Mouse (Mus musculus) limb, embryonic 13.5 days (tissue): Measurements from ENCODE around the gene Dusp16. TPM values are rescaled to one million over a fixed set of nuclear protein-coding genes. Genes with fewer than 3 reads are reported as not detected.

Experiments used
- ATAC-seq: fragments of 200-750 bp; cut with Nextera tagmentation; 2 replicates; pipeline ENCODE4 v1.8.0; 2017; ENCODE audit warnings: low read depth, moderate number of reproducible peaks, moderate TSS enrichment; ENCODE audit not compliant: low FRiP score
- H3K27ac ChIP-seq: fragments of 300-500 bp; sonication (generic); 2 replicates; pipeline ENCODE4 v1.5.1; 2015; ENCODE audit warnings: inconsistent platforms, mild to moderate bottlenecking, moderate library complexity
- H3K27me3 ChIP-seq: fragments of 300-500 bp; sonication (generic); 2 replicates; pipeline ENCODE4 v1.6.1; 2015; ENCODE audit warnings: mild to moderate bottlenecking, inconsistent platforms
- H3K36me3 ChIP-seq: fragments of 300-500 bp; sonication (generic); 2 replicates; pipeline ENCODE4 v1.6.1; 2015; ENCODE audit warnings: inconsistent platforms, mild to moderate bottlenecking, moderate library complexity
- H3K4me1 ChIP-seq: fragments of 300-500 bp; sonication (generic); 2 replicates; pipeline ENCODE4 v1.6.1; 2015; ENCODE audit warnings: inconsistent platforms
- H3K4me2 ChIP-seq: fragments of 300-500 bp; sonication (generic); replicated peaks from 2 replicates; pipeline ENCODE4 v1.6.1; 2015; ENCODE audit warnings: inconsistent platforms, mild to moderate bottlenecking, moderate library complexity
- H3K4me3 ChIP-seq: fragments of 300-500 bp; sonication (generic); 2 replicates; pipeline ENCODE4 v1.5.1; 2015; ENCODE audit warnings: moderate library complexity, mild to moderate bottlenecking, inconsistent platforms
- H3K9ac ChIP-seq: fragments of 300-500 bp; sonication (generic); 2 replicates; pipeline ENCODE4 v1.6.1; 2015; ENCODE audit warnings: mild to moderate bottlenecking, inconsistent platforms
- H3K9me3 ChIP-seq: fragments of 300-500 bp; sonication (generic); 2 replicates; pipeline ENCODE4 v1.6.1; 2016; ENCODE audit warnings: inconsistent platforms
- WGBS: fragments of 180-500 bp; shearing (Covaris S2); methylation state at CpG from one replicate; pipeline ENCODE4 v1.1.7; 2015; 5-methylcytosine and 5-hydroxymethylcytosine counted together
- polyA plus RNA-seq: library from polyadenylated mRNA; unstranded; fragments of >200 nt; fragmentation: Nextera tagmentation; extraction: Ambion mirVana; gene quantifications from 2 replicates; pipeline ENCODE4 v1.2.1, GENCODE M21; 2015

Gene Dusp16
- polyA plus RNA-seq, 1 experiment from 2014 or later, result 17.1 TPM

DNA sequence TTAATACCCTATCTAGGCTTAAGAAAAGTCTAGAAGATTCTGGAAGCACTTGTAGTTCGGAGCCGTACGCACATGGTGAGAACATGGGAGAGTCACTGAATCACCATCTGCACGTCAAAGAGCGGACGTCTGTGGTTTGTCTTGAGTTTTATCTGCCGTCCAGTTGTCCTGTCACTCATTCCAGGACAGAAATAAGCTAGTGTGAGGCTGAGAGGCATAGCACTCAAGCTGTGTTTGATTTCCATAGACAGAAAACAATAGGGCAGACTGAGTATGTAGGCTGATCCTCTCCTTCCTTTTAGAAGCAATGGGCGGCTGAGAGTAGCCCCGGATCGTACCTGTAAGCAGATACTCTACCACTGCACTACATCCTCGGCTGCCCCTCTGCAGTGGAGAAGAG, 38.6 kb downstream of the Dusp16 start:
- Histone ChIP-seq H3K4me2 (no peak overlapping the region), H3K4me1 (no peaks in the 10 kb centered on the region), H3K4me3 (no peak overlapping the region), H3K36me3 (peaks cover 48% of the 10 kb centered on the region), H3K9me3 (no peaks in the 10 kb centered on the region), H3K27me3 (no peaks in the 10 kb centered on the region), H3K27ac (no peak overlapping the region), H3K9ac (no peak overlapping the region)
- ATAC-seq, result no peak
- 92% methylated on average over 11 of the region's 11 CpGs for WGBS

- Histone ChIP-seq H3K4me1 (no peaks in the 10 kb centered on the region), H3K9ac (no peak overlapping the region), H3K27ac (no peak overlapping the region), H3K27me3 (no peaks in the 10 kb centered on the region), H3K4me3 (no peak overlapping the region), H3K9me3 (no peaks in the 10 kb centered on the region), H3K36me3 (peaks cover 45% of the 10 kb centered on the region), H3K4me2 (no peak overlapping the region)
- WGBS, result 94% methylated on average over 4 of the region's 4 CpGs
- ATAC-seq, result no peak
These were observed 39.0 kb downstream of the Dusp16 start for GRCm38 (mm10) chr6:134753412-134753811.

DNA sequence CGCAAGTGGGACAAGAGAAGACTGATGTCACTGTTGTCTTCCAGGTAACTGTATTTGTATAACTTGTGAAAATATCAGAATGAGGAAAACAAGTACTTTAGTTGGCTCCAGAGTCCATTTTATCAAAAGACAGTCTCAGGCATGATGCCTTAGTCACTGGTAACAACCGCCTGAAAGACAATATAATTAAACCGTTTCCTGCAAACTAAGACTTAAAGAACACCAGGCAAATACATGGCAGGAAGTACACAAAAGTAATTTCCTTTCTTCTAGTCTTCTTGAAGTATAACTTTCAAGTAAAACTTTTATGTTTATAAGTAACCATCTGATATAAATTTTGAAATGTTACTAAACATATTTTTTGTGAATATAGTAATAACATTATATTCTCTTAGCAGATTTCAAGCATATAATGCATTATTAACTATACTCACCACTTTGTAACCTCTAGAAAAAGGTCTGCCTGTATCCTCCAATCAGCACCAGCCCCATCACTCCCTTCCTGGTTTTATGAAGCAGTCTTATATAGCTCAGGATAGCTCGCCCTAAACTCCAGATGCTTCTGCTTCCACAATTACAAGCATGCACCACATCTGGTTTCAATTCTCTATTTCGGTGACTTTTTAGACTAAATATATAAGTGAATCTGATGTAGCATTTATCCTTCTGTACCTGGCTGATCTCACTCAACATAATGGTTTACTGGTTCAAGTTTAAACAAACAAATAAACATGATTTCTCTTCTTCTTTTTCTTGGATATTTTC, 40.4 kb downstream of the Dusp16 start:
- Histone ChIP-seq H3K4me1 (no peaks in the 10 kb centered on the region), H3K27me3 (no peaks in the 10 kb centered on the region), H3K9me3 (no peaks in the 10 kb centered on the region), H3K27ac (no peak overlapping the region), H3K4me2 (no peak overlapping the region), H3K4me3 (no peak overlapping the region), H3K36me3 (peaks cover 40% of the 10 kb centered on the region), H3K9ac (no peak overlapping the region)
- ATAC-seq, result 0 out of 2 replicates have a peak, but pooled peaks have one; percentile 48
- WGBS, result 51% methylated on average over 5 of the region's 5 CpGs

DNA sequence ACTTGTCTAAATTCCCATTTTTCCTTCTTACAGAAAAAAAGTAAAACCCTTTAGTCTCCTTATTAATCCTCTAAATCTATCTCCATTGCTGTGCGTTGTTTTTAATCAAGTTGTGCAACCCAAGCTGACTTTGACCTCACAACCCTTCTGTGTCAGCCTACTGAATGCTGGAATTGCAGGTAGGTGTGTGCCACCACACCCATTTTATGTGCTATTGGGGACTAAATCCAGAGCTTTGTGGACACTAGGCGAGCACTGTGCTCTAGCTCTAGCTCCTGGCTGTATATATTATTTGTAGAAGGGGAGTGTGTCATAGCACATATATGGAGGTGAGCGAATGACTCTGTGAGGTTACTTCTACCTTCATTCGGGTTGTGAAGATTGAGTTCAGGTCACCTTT, 41.3 kb downstream of the Dusp16 start:
- ATAC-seq, result no peak
- Histone ChIP-seq H3K4me3 (no peak overlapping the region), H3K4me1 (no peaks in the 10 kb centered on the region), H3K27ac (no peak overlapping the region), H3K9me3 (no peaks in the 10 kb centered on the region), H3K4me2 (no peak overlapping the region), H3K27me3 (no peaks in the 10 kb centered on the region), H3K36me3 (peaks cover 32% of the 10 kb centered on the region), H3K9ac (no peak overlapping the region)
- WGBS, result 92% methylated on average over 4 of the region's 4 CpGs

DNA sequence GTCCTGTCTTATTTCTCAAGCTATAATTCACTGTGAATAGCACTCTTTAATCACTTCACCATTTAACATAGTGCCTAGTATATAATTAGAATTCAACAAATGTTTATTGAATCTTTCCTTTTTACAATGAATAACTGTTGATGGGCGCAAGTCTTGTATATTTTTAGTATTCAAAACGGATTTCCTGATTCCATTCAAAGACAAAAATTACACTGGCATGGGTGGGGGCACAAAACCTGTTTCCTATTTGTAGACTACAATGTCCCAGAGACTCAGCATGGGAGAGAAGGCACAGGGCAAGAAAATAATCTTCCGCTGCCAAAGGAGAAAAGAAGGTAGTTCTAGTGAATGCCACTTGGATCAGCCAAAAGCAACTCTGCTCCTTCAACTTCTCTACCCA, 44.3 kb downstream of the Dusp16 start:
- no peak for ATAC-seq
- 0 out of 2 replicates have a peak, but pooled peaks cover 3% of the 10 kb centered on the region for H3K4me1 ChIP-seq
- no peaks in the 10 kb centered on the region for H3K9me3 ChIP-seq
- H3K9ac ChIP-seq, result no peak overlapping the region
- no peak overlapping the region for H3K4me3 ChIP-seq
- H3K4me2 ChIP-seq, result no peak overlapping the region
- no peak overlapping the region for H3K27ac ChIP-seq
- no peaks in the 10 kb centered on the region for H3K27me3 ChIP-seq
- H3K36me3 ChIP-seq, result peaks cover 16% of the 10 kb centered on the region
- WGBS, result 89% methylated on average over 3 of the region's 3 CpGs

- Histone ChIP-seq H3K9me3 (no peaks in the 10 kb centered on the region), H3K4me1 (0 out of 2 replicates have a peak, but pooled peaks cover 3% of the 10 kb centered on the region), H3K27me3 (no peaks in the 10 kb centered on the region), H3K4me2 (no peak overlapping the region), H3K36me3 (peaks cover 7% of the 10 kb centered on the region), H3K9ac (no peak overlapping the region), H3K4me3 (no peak overlapping the region), H3K27ac (no peak overlapping the region)
- WGBS, result 92% methylated on average over 7 of the region's 7 CpGs
- ATAC-seq, result no peak
These were observed 46.5 kb downstream of the Dusp16 start for GRCm38 (mm10) chr6:134745876-134746275.

- no peak overlapping the region for H3K4me2 ChIP-seq
- H3K27ac ChIP-seq, result no peak overlapping the region
- no peak overlapping the region for H3K9ac ChIP-seq
- H3K4me3 ChIP-seq, result no peak overlapping the region
- no peaks in the 10 kb centered on the region for H3K27me3 ChIP-seq
- H3K9me3 ChIP-seq, result no peaks in the 10 kb centered on the region
- no peak for ATAC-seq
- 0 out of 2 replicates have a peak, but pooled peaks cover 3% of the 10 kb centered on the region for H3K4me1 ChIP-seq
- peaks cover 12% of the 10 kb centered on the region for H3K36me3 ChIP-seq
These were observed 48.9 kb downstream of the Dusp16 start for GRCm38 (mm10) chr6:134743568-134743967.

DNA sequence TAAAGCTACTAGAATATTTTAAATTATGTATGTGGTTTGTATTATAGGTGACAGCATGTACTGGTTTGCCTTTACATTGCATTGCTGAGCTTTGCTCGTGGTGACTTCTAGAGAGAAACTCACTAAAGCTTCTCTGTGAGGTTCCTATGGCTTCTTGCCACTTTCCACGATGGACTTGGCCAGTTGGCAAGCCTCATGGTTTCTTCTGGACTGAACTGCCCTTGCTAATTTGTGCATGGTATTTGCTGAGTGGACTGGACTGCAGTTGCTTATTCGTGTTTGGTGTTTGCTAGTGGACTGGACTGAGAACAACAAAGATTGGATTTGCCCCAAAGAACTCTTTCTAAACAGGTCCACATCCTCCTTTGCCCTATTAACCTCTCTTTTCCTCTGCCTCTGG, 55.6 kb downstream of the Dusp16 start:
- 88% methylated on average over 3 of the region's 3 CpGs for WGBS
- no peak for ATAC-seq
- H3K4me1 ChIP-seq, result no peaks in the 10 kb centered on the region

GRCm38 (mm10) chr6:134733800-134734221, 58.6 kb downstream of the Dusp16 start:
- Histone ChIP-seq H3K9me3 (no peaks in the 10 kb centered on the region; the same call in 1 of the 2 replicates), H3K4me2 (no peak overlapping the region), H3K36me3 (peaks cover 23% of the 10 kb centered on the region), H3K27me3 (no peaks in the 10 kb centered on the region), H3K4me3 (no peak overlapping the region), H3K27ac (no peak overlapping the region), H3K9ac (no peak overlapping the region), H3K4me1 (no peaks in the 10 kb centered on the region)
- WGBS, result 90% methylated on average over 5 of the region's 5 CpGs
- ATAC-seq, result no peak

More for the DNA sequence above, 55.6 kb downstream of the Dusp16 start:
- H3K27me3 ChIP-seq, result no peaks in the 10 kb centered on the region
- H3K9me3 ChIP-seq, result no peaks in the 10 kb centered on the region; the same call in 1 of the 2 replicates
- peaks cover 31% of the 10 kb centered on the region for H3K36me3 ChIP-seq
- no peak overlapping the region for H3K4me2 ChIP-seq
- H3K27ac ChIP-seq, result no peak overlapping the region
- no peak overlapping the region for H3K4me3 ChIP-seq
- H3K9ac ChIP-seq, result no peak overlapping the region

- no peak overlapping the region for H3K9ac ChIP-seq
- no peak for ATAC-seq
- no peak overlapping the region for H3K4me3 ChIP-seq
- H3K9me3 ChIP-seq, result no peaks in the 10 kb centered on the region; the same call in 1 of the 2 replicates
- H3K4me1 ChIP-seq, result no peaks in the 10 kb centered on the region
- H3K27ac ChIP-seq, result no peak overlapping the region
- 92% methylated on average over 8 of the region's 8 CpGs for WGBS
- H3K4me2 ChIP-seq, result no peak overlapping the region
- no peaks in the 10 kb centered on the region for H3K27me3 ChIP-seq
- peaks cover 24% of the 10 kb centered on the region for H3K36me3 ChIP-seq
These were observed 59.6 kb downstream of the Dusp16 start for GRCm38 (mm10) chr6:134732813-134733212.

DNA sequence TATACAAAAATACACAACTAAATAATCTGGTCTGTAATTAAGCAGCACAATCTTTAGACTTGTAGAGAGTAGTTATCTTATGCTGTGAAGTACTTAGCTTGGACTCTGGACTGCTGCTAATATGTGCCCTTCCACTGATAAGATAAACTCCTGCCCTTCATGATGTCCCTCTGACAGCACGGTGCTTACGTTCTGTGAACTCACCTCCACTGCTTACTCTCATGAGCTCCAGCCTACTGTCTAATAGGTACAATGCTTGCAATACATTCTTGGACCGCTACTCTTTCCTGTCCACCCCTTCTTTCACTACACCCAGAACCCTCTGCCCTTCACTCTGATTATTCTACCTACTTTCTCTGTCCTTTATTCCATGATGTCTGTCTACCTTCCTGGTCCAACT, 61.4 kb downstream of the Dusp16 start:
- H3K27ac ChIP-seq, result no peak overlapping the region
- no peak overlapping the region for H3K4me3 ChIP-seq
- H3K9me3 ChIP-seq, result no peaks in the 10 kb centered on the region
- no peak overlapping the region for H3K9ac ChIP-seq
- peaks cover 16% of the 10 kb centered on the region for H3K36me3 ChIP-seq
- no peak for ATAC-seq
- no peak overlapping the region for H3K4me2 ChIP-seq
- no peaks in the 10 kb centered on the region for H3K27me3 ChIP-seq
- 97% methylated on average over 3 of the region's 3 CpGs for WGBS
- H3K4me1 ChIP-seq, result no peaks in the 10 kb centered on the region

GRCm38 (mm10) chr6:134725406-134725805, 67.0 kb downstream of the Dusp16 start:
- no peak overlapping the region for H3K9ac ChIP-seq
- H3K27me3 ChIP-seq, result no peaks in the 10 kb centered on the region
- H3K27ac ChIP-seq, result no peak overlapping the region
- no peak overlapping the region for H3K4me3 ChIP-seq
- H3K4me1 ChIP-seq, result no peaks in the 10 kb centered on the region
- no peak for ATAC-seq
- H3K36me3 ChIP-seq, result peaks cover 40% of the 10 kb centered on the region
- no peaks in the 10 kb centered on the region for H3K9me3 ChIP-seq
- H3K4me2 ChIP-seq, result no peak overlapping the region
